ENCODE assay signal across 9 mouse cellular contexts in genomic region chr4:3067265-3067664, GRCm38 (mm10).
DNase-seq lines count a peak whose midpoint lies in the region; ATAC-seq and TF ChIP-seq lines count a peak whose summit lies in the region.
"Had no signal": no experiment of that assay in that cellular context is flagged by ENCODE, and none has a peak within 500 bp of the region (broad histone marks: within the 10 kb centered on the region; RNA-seq: fewer than 3 reads in every experiment).

No protein-coding gene starts in this region.

- no peaks in the 10 kb centered on the region for H3K4me1 ChIP-seq in forebrain, embryonic 11.5 days (replicated peaks; ENCODE audit: control insufficient read depth, insufficient read depth, low read length)
- no peaks in the 10 kb centered on the region for H3K4me1 ChIP-seq in forebrain, embryonic 10.5 days
- no peaks in the 10 kb centered on the region for H3K4me1 ChIP-seq in lung, embryonic 14.5 days (ENCODE audit: insufficient read depth)
- no peaks in the 10 kb centered on the region for H3K4me1 ChIP-seq in heart, embryonic 15.5 days (replicated peaks)
- no peaks in the 10 kb centered on the region for H3K4me1 ChIP-seq in midbrain, embryonic 16.5 days (ENCODE audit: control insufficient read depth, insufficient read depth, low read length)

- DNase-seq in forebrain, embryonic 11.5 days (ENCODE audit: low spot score), result peak; percentile 42
- DNase-seq in forebrain, embryonic 10.5 days (ENCODE audit: extremely low spot score, low spot score), result no peak
- no peak for DNase-seq in lung, embryonic 14.5 days
- DNase-seq in lung, postnatal 36 days, result no peak
- DNase-seq in frontal cortex, postnatal 25 days (ENCODE audit: low spot score in 2 of 2), result no peak
- DNase-seq in adrenal gland, postnatal 36 days, result no peak

- H3K4me2 ChIP-seq in forebrain, embryonic 11.5 days (ENCODE audit: low read depth, low read length, severe bottlenecking), result no peak overlapping the region
- no peak overlapping the region for H3K4me2 ChIP-seq in lung, embryonic 14.5 days
- no peak overlapping the region for H3K4me2 ChIP-seq in heart, embryonic 15.5 days
- H3K4me2 ChIP-seq in midbrain, embryonic 16.5 days (ENCODE audit: low read length), result no peak overlapping the region

- no peak overlapping the region for H3K4me3 ChIP-seq in forebrain, embryonic 11.5 days (ENCODE audit: low read depth, low read length)
- H3K4me3 ChIP-seq in forebrain, embryonic 10.5 days, result no peak overlapping the region
- H3K4me3 ChIP-seq in lung, embryonic 14.5 days (ENCODE audit: low read depth, low read length), result no peak overlapping the region
- H3K4me3 ChIP-seq in heart, embryonic 15.5 days, result no peak overlapping the region
- no peak overlapping the region for H3K4me3 ChIP-seq in midbrain, embryonic 16.5 days (ENCODE audit: low read depth, low read length)
- H3K4me3 ChIP-seq: left cerebral cortex, adult 2 months had no signal

- TF ChIP-seq CTCF in lung, embryonic 14.5 days (IDR thresholded peaks at IDR 0.05; ENCODE audit: low read depth), result no peak

- WGBS in forebrain, embryonic 11.5 days, result 56% methylated on average over 2 of the region's 2 CpGs
- 51% methylated on average over 2 of the region's 2 CpGs for WGBS in forebrain, embryonic 10.5 days
- 54% methylated on average over 2 of the region's 2 CpGs for WGBS in lung, embryonic 14.5 days
- 47% methylated on average over 2 of the region's 2 CpGs for whole genome bisulfite sequencing in heart, embryonic 15.5 days
- WGBS in midbrain, embryonic 16.5 days, result 59% methylated on average over 2 of the region's 2 CpGs

- H3K27ac ChIP-seq in forebrain, embryonic 11.5 days (ENCODE audit: low read depth, low read length), result no peak overlapping the region
- H3K27ac ChIP-seq in forebrain, embryonic 10.5 days, result no peak overlapping the region
- no peak overlapping the region for H3K27ac ChIP-seq in lung, embryonic 14.5 days (ENCODE audit: low read depth)
- H3K27ac ChIP-seq in heart, embryonic 15.5 days, result no peak overlapping the region
- H3K27ac ChIP-seq in midbrain, embryonic 16.5 days (ENCODE audit: low read length), result no peak overlapping the region
- H3K27ac ChIP-seq: left cerebral cortex, adult 2 months had no signal

- H3K9ac ChIP-seq in forebrain, embryonic 11.5 days (ENCODE audit: low read length), result no peak overlapping the region
- H3K9ac ChIP-seq in lung, embryonic 14.5 days, result no peak overlapping the region
- H3K9ac ChIP-seq in heart, embryonic 15.5 days, result no peak overlapping the region
- no peak overlapping the region for H3K9ac ChIP-seq in midbrain, embryonic 16.5 days (ENCODE audit: low read depth, low read length)

- H3K36me3 ChIP-seq in forebrain, embryonic 11.5 days (ENCODE audit: control insufficient read depth, insufficient read depth, low read length), result no peaks in the 10 kb centered on the region; the same call in 1 of the 2 replicates
- H3K36me3 ChIP-seq in forebrain, embryonic 10.5 days (replicated peaks), result no peaks in the 10 kb centered on the region
- no peaks in the 10 kb centered on the region for H3K36me3 ChIP-seq in lung, embryonic 14.5 days (ENCODE audit: insufficient read depth)
- H3K36me3 ChIP-seq in heart, embryonic 15.5 days, result no peaks in the 10 kb centered on the region
- no peaks in the 10 kb centered on the region for H3K36me3 ChIP-seq in midbrain, embryonic 16.5 days (ENCODE audit: control insufficient read depth, insufficient read depth, low read length)

- peak; percentile 7; the same call in 1 of the 2 replicates for ATAC-seq in forebrain, embryonic 11.5 days (replicated peaks; ENCODE audit: low FRiP score)
- ATAC-seq in lung, embryonic 14.5 days (ENCODE audit: insufficient read depth), result peak; percentile 10; the same call in 1 of the 2 replicates
- 0 out of 2 replicates have a peak, but pooled peaks have one; percentile 1 for ATAC-seq in heart, embryonic 15.5 days (replicated peaks; ENCODE audit: insufficient number of reproducible peaks, insufficient read depth, low FRiP score, low read depth)
- peak; percentile 6; the same call in 1 of the 2 replicates for ATAC-seq in midbrain, embryonic 16.5 days

- no peaks in the 10 kb centered on the region for H3K27me3 ChIP-seq in forebrain, embryonic 11.5 days (ENCODE audit: control insufficient read depth, insufficient read depth, low read length)
- no peaks in the 10 kb centered on the region for H3K27me3 ChIP-seq in forebrain, embryonic 10.5 days (ENCODE audit: poor library complexity, severe bottlenecking)
- no peaks in the 10 kb centered on the region for H3K27me3 ChIP-seq in lung, embryonic 14.5 days (ENCODE audit: insufficient read depth, low read length)
- no peaks in the 10 kb centered on the region for H3K27me3 ChIP-seq in heart, embryonic 15.5 days
- no peaks in the 10 kb centered on the region for H3K27me3 ChIP-seq in midbrain, embryonic 16.5 days (ENCODE audit: control insufficient read depth, insufficient read depth, low read depth, low read length)

- H3K9me3 ChIP-seq in forebrain, embryonic 11.5 days (ENCODE audit: control insufficient read depth, low read length), result peaks cover 82% of the 10 kb centered on the region
- H3K9me3 ChIP-seq in forebrain, embryonic 10.5 days, result peaks cover 99% of the 10 kb centered on the region
- peaks cover 74% of the 10 kb centered on the region for H3K9me3 ChIP-seq in lung, embryonic 14.5 days (ENCODE audit: low read depth, low read length)
- H3K9me3 ChIP-seq in heart, embryonic 15.5 days (replicated peaks), result peaks cover 42% of the 10 kb centered on the region
- peaks cover 77% of the 10 kb centered on the region for H3K9me3 ChIP-seq in midbrain, embryonic 16.5 days (replicated peaks; ENCODE audit: control insufficient read depth, low read length, poor library complexity, severe bottlenecking)
